Mouse (Mus musculus): ENCODE data around the gene Usp49. TPM values are rescaled to one million over a fixed set of nuclear protein-coding genes. Genes with fewer than 3 reads are reported as not detected.

The Usp49 gene
- 1 to 10 TPM; 6.1 to 9.7 TPM for total RNA-seq (2023)

GRCm38 (mm10) chr17:47630678-47631065, at the start of gene Usp49:
Gene Usp49, plus strand, starts transcription at chr17:47630690.

GRCm38 (mm10) chr17:47610849-47611660, 19.4 kb upstream of the Usp49 start, which contains the start of the genes Bysl, Med20 and Gm20517:
Gene Bysl, minus strand, starts transcription at chr17:47611492.
Gene Med20, plus strand, starts transcription at chr17:47611582.
Gene Gm20517, plus strand, starts transcription at chr17:47611589.

DNA sequence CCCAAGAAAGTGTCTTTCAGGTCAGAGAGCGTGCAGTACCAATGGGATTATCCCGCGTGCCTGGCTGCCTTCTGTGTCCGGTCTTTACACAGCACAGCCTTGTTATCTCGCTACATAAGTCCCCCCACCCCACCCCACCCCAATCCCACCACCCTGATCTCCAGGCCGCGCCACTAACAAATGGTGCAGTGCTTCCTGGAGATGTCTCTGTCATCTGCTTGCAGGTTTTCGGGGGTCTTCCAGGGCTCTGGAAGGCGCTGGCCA, 57.8 kb downstream of the Usp49 start, which contains the start of gene Tomm6:
TSS of gene Tomm6 (minus strand) at position 43 of the 264 bp plus-strand sequence.

GRCm38 (mm10) chr17:47688608-47689575, 58.4 kb downstream of the Usp49 start, which contains the start of gene Frs3:
Gene Frs3, plus strand, starts transcription at chr17:47689030.

GRCm38 (mm10) chr17:47694442-47694502, 63.8 kb downstream of the Usp49 start, which contains the start of gene Gm21981:
Gene Gm21981, minus strand, starts transcription at chr17:47694455.

GRCm38 (mm10) chr17:47694503-47695336, 64.2 kb downstream of the Usp49 start, which contains the start of gene Prickle4:
Gene Prickle4, minus strand, starts transcription at chr17:47694736.

DNA sequence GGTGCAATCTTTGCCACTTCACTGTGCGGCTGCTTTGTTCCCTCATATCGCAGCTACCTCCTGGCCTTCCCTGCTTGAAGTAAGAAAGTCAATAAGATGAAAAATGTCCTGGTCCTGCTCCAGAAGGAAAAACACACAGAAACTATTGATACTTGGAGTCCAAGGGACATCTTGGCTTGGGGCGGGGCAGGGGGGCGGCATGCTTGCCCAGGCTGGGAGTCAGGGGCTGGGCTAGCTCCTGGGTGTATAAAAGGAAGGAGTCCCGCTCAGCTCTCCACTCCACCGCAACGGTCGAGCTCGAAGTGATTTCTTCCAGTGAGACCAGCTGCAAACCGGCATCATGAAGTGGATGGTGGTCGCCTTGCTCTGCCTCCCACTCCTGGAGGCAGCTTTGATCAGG, 96.1 kb downstream of the Usp49 start, which contains the start of gene Pgc:
TSS of gene Pgc (plus strand) at position 277 of the 400 bp plus-strand sequence.

Other genes with a start within 250 kb of the Usp49 start
- gene Guca1b, start 245.3 kb upstream of the Usp49 start, total RNA-seq (2023): 1 to 10 TPM; 5.3 to 5.5 TPM
- gene Guca1a, start 230.1 kb upstream of the Usp49 start, total RNA-seq (2023): not detected
- gene AI661453, start 194.1 kb upstream of the Usp49 start, total RNA-seq (2023): not detected
- gene 1700001C19Rik, start 193.3 kb upstream of the Usp49 start, total RNA-seq (2023): not detected
- 10 to 100 TPM; 68.2 to 80.5 TPM for gene Taf8, start 128.4 kb upstream of the Usp49 start, total RNA-seq (2023)
- 100 to 1,000 TPM; 421 to 461 TPM for gene Ccnd3, start 125.6 kb upstream of the Usp49 start, total RNA-seq (2023)
- 10 to 100 TPM; 15.2 to 15.8 TPM for gene Bysl, start 19.2 kb upstream of the Usp49 start, total RNA-seq (2023)
- gene Med20, start 19.1 kb upstream of the Usp49 start, total RNA-seq (2023): 10 to 100 TPM; 68.0 to 70.9 TPM
- gene Gm20517, start 19.1 kb upstream of the Usp49 start, total RNA-seq (2023): 1 to 10 TPM; 3.6 to 4.6 TPM
- 100 to 1,000 TPM; 123 to 146 TPM for gene Tomm6, start 57.7 kb downstream of the Usp49 start, total RNA-seq (2023)
- 1 to 10 TPM; 1.6 to 3.8 TPM for gene Frs3, start 58.3 kb downstream of the Usp49 start, total RNA-seq (2023)
- not detected for gene Gm21981, start 63.8 kb downstream of the Usp49 start, total RNA-seq (2023)
- gene Prickle4, start 64.0 kb downstream of the Usp49 start, total RNA-seq (2023): under 1 TPM in 1 of 2 experiments, not detected in 1; 0.80 TPM
- gene Pgc, start 96.2 kb downstream of the Usp49 start, total RNA-seq (2023): not detected
- gene Tfeb, start 106.3 kb downstream of the Usp49 start, total RNA-seq (2023): 10 to 100 TPM; 29.8 to 35.4 TPM
- gene Mdfi, start 204.0 kb downstream of the Usp49 start, total RNA-seq (2023): not detected

All from T-cell, adult 66 days (primary cell).